Mouse (Mus musculus) lung, adult 2 months (tissue): ENCODE results near the gene Chrna10.

Experiments used
- CTCF ChIP-seq: fragments of 200-500 bp; IDR thresholded peaks from 2 replicates; pipeline ENCODE4 v1.5.1; 2011; ENCODE audit warnings: mild to moderate bottlenecking, low read length, control low read depth; ENCODE audit not compliant: insufficient read depth
- POLR2A ChIP-seq: fragments of 200-500 bp; IDR thresholded peaks from 2 replicates; pipeline ENCODE4 v1.6.1; 2011; ENCODE audit warnings: low read depth, mild to moderate bottlenecking, control low read depth, low read length, borderline replicate concordance; ENCODE audit errors: extremely low read depth

GRCm38 (mm10) chr7:102106700-102107141, 9.9 kb downstream of the Chrna10 start:
- TF ChIP-seq POLR2A (no peak), CTCF (no peak)
